Mouse (Mus musculus): ENCODE data around the gene Agrp. TPM values are rescaled to one million over a fixed set of nuclear protein-coding genes. Genes with fewer than 3 reads are reported as not detected.
"Not testable (repeated sequence)": the region's sequence is repeated elsewhere in the genome, so short reads cannot be mapped to it uniquely, and the experiment has no call there.

The Agrp gene
- polyA plus RNA-seq, 1 experiment: 1.7 TPM

DNA sequence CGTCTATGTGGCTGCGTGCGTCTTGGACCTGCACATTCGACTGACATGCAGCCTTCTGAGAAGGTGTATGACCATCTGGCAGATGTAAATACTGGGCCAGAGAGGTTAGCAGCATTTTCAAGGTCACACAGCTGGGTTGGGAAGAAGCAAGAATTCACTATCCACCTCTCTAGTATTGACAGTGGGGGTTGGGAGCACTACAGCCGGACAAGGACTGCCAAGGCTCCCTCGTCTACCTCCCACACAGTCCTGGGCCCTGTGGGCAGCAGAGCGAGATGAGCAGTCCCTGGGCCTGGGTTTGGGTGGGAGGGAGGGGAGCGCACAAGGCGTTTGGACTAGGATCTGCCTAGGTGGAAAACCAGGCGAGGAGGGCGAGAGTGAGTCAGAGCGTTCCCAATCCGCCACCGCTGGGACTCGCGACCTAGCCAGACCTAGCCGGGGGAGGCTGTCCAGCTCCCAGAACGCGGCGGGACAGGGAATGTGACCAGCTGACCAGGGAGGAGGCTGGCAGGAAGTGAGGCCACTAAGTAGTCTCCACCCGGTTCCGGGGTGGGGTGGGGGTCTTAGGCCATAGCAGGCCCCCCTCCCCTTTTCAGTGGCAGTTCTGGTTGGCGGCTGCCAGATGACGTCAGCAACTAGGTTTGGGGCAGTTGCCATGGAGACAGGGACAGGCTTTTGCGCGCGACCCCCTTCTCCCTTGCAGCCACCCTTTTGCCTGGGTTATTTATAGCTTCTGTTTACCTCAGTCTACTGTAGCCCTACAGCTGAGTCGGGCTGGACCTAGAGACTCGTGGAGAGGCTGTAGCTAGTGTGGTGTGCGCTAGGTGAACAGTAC is 30.8 kb downstream of the Agrp start:
- DNase-seq: peak; percentile 83
- Histone ChIP-seq H3K4me3 (replicated peaks; ENCODE audit: extremely low read depth, low read depth, low read length) (peak overlapping the region; percentile 85), H3K4me1 (ENCODE audit: control insufficient read depth, insufficient read depth, low read length) (peaks cover 12% of the 10 kb centered on the region)
- TF ChIP-seq POLR2A (IDR thresholded peaks at IDR 0.05; ENCODE audit: borderline replicate concordance, extremely low read depth, low read depth, low read length) (peak; percentile 99), CTCF (IDR thresholded peaks at IDR 0.05; ENCODE audit: insufficient read depth, low read length) (no peak)
- 1% methylated on average over 30 of the region's 30 CpGs for WGBS

DNA sequence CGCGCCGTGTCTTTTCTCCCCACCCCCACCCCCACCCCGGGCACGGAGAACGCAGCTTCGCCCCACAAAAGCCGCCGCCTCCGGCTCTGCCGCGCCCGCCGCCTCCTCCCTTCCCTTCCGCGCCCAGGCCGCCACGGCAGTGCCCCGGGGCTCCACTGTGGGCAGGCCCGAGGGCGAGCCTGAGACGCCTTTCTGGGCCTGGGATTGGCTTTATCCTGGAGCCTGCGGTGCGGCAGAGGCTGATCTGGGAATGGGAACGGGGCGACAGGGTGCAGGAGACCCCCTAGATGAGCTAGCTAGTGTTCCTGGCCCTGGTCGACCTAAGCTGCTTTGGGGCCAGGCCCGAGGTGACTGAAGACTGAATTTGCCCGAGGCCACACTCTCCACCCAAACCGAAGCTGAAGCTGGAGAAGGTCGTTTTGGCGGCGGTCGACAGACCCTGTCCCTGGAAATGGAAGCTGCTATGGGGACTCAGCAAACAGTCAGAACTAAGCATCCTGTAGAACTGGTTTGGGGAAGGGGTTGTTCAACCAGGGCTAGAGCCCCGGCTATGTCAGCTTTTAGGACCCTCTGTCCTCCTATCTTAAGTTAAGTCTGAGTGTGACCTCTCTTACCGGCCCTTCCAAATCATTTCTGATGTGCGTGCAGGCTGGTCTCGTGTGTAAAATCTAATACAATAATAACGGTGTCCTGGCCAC is 31.6 kb downstream of the Agrp start:
- Histone ChIP-seq H3K4me3 (replicated peaks; ENCODE audit: extremely low read depth, low read depth, low read length) (peak overlapping the region; percentile 85), H3K4me1 (ENCODE audit: control insufficient read depth, insufficient read depth, low read length) (peaks cover 12% of the 10 kb centered on the region)
- peak; percentile 61 for DNase-seq
- under 1% methylated on average over 32 of the region's 39 CpGs for WGBS
- TF ChIP-seq POLR2A (IDR thresholded peaks at IDR 0.05; ENCODE audit: borderline replicate concordance, extremely low read depth, low read depth, low read length): no peak
- TF ChIP-seq CTCF (IDR thresholded peaks at IDR 0.05; ENCODE audit: insufficient read depth, low read length): no peak

DNA sequence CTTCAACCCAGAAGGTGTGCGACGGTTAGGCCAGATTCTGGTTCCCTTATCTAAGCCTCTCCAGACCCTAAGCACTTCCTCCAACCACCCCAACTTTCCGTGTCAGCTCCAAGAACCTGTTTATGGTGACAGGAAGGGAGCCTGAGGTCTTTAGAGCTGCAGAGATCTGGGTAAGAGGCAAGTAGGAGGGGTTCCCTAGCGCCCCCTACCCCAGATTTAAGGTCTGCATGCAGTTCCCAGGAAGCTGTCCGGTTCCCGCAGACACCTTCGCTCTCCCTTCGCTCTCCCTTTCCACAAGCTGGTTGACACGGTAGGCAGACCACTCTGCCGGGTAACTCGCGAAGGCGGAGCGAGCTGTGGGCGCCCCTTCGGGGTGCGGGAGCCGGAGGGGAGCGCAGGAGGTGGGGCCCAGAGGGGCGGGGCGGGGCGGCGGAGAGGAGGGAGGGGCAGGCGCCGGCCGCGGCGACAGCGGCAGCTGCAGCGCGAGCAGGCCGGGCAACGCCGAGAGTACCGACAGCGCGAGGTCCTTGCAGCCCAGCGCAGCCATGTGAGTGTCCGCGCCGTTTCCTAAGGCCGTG is 32.3 kb downstream of the Agrp start, which contains the start of gene Ripor1:
TSS of gene Ripor1 (plus strand) at position 452 of the 578 bp plus-strand sequence.
- H3K4me3 ChIP-seq (replicated peaks; ENCODE audit: extremely low read depth, low read depth, low read length): peak within 1 kb of the TSS; percentile 85
- peaks cover 12% of the 10 kb centered on the region for H3K4me1 ChIP-seq (ENCODE audit: control insufficient read depth, insufficient read depth, low read length)
- peak; percentile 81 for DNase-seq
- TF ChIP-seq POLR2A (IDR thresholded peaks at IDR 0.05; ENCODE audit: borderline replicate concordance, extremely low read depth, low read depth, low read length): peak; percentile 65; the same call in 1 of the 2 replicates
- peak; percentile 50 for TF ChIP-seq CTCF (IDR thresholded peaks at IDR 0.05; ENCODE audit: insufficient read depth, low read length)
- WGBS: 1% methylated on average over 24 of the region's 42 CpGs

DNA sequence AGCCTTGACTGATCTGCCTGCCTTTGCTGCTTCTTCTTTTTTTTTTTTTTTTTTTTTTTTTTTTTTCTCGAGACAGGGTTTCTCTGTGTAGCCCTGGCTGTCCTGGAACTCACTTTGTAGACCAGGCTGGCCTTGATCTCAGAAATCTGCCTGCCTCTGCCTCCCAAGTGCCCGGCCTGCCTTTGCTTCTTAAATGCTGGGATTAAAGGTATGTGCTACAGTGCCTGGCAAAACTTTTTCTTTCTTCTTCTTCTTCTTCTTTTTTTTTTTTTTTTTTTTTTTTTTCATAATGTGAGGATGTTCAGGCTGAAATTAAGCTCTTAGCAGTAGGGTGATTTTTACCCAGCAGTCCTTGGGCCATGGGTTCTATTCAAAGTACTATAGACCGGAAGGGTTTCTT is 34.7 kb downstream of the Agrp start:
- not testable (repeated sequence) for DNase-seq; H3K4me3 ChIP-seq (replicated peaks; ENCODE audit: extremely low read depth, low read depth, low read length); H3K4me1 ChIP-seq (ENCODE audit: control insufficient read depth, insufficient read depth, low read length)
- WGBS: 81% methylated on average over 3 of the region's 3 CpGs

DNA sequence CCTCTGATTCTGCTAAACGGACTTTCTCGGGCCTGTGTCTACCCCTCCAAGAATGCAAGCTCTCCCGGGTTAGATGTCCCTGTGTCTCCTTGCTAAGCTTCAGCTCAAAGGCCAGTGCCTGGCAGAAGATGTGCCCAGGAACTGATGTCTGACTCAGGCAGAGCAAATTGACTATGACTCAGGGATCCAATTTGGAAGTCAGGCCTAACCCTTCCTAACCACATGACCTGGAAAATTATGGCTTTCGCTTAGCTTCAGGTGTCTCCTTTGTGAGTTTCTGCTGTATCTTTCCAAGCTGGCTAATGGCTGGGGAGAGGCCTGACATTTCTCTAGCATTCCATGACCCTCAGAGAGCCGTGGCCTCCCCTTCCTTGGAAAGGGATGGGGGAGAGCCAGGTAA is 35.9 kb downstream of the Agrp start:
- DNase-seq: no peak
- TF ChIP-seq POLR2A (IDR thresholded peaks at IDR 0.05; ENCODE audit: borderline replicate concordance, extremely low read depth, low read depth, low read length) (no peak), CTCF (IDR thresholded peaks at IDR 0.05; ENCODE audit: insufficient read depth, low read length) (no peak)
- WGBS: 75% methylated on average over 5 of the region's 5 CpGs
- peaks cover 6% of the 10 kb centered on the region; the same call in 1 of the 2 replicates for H3K4me1 ChIP-seq (ENCODE audit: control insufficient read depth, insufficient read depth, low read length)
- H3K4me3 ChIP-seq (replicated peaks; ENCODE audit: extremely low read depth, low read depth, low read length): no peak overlapping the region

DNA sequence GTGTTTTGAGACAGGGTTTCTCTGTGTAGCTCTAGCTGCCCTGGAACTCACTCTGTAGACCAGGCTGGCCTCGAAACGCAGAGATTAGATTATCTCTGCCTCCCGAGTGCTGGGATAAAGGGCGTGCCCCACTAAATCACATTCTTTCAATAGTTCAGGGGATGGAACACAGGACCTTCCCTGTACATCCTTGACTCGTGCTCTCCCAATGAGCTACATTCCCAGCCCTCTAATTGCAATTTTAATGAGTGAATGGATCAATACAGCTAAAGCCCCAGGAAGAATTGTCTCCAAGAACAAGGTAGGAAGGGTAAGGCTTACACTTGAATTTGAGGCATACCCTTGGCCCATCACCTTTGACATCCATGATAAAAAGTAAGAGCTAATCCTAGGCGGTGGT is 38.4 kb downstream of the Agrp start:
- DNase-seq: no peak
- WGBS: 75% methylated on average over 6 of the region's 6 CpGs
- H3K4me3 ChIP-seq (replicated peaks; ENCODE audit: extremely low read depth, low read depth, low read length): no peak overlapping the region
- TF ChIP-seq CTCF (IDR thresholded peaks at IDR 0.05; ENCODE audit: insufficient read depth, low read length): no peak
- TF ChIP-seq POLR2A (IDR thresholded peaks at IDR 0.05; ENCODE audit: borderline replicate concordance, extremely low read depth, low read depth, low read length): no peak
- peaks cover 9% of the 10 kb centered on the region for H3K4me1 ChIP-seq (ENCODE audit: control insufficient read depth, insufficient read depth, low read length)

DNA sequence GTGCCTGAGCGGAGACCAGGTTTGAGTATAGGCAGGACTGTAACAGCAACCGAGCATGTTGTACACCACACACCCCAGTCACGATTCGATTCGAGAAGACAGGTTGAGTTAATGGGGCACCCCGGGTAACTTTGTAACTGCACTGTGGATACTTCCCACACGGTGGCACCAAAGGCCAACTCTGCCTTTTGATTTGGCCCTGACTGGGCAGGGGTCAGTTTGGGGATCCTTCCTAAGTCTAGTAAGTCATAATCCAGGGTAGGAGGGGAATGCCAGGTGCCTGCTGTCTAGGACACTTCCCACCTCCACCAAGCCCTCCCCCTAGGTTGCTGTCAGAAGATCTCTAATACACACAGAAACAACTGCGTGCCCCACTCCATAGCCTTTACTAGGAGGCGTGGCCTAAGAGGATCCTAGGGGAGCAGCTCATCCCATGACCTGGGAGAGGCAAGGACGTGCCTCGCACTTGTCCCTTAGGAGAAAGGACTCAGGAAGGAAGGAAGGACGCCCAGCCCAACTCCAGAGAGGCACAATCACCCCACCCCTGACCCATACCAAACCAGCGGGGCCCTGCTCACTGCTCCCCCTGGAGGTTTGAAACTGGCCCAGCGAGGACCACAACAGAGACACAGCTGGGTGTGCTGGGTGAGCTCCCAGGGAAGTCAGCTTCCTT is 40.7 kb downstream of the Agrp start:
- DNase-seq: peak; percentile 86
- Histone ChIP-seq H3K4me3 (replicated peaks; ENCODE audit: extremely low read depth, low read depth, low read length) (peak overlapping the region; percentile 52), H3K4me1 (ENCODE audit: control insufficient read depth, insufficient read depth, low read length) (peaks cover 9% of the 10 kb centered on the region)
- WGBS: 4% methylated on average over 14 of the region's 14 CpGs
- peak; percentile 61; the same call in 1 of the 2 replicates for TF ChIP-seq POLR2A (IDR thresholded peaks at IDR 0.05; ENCODE audit: borderline replicate concordance, extremely low read depth, low read depth, low read length)
- peak; percentile 85 for TF ChIP-seq CTCF (IDR thresholded peaks at IDR 0.05; ENCODE audit: insufficient read depth, low read length)

DNA sequence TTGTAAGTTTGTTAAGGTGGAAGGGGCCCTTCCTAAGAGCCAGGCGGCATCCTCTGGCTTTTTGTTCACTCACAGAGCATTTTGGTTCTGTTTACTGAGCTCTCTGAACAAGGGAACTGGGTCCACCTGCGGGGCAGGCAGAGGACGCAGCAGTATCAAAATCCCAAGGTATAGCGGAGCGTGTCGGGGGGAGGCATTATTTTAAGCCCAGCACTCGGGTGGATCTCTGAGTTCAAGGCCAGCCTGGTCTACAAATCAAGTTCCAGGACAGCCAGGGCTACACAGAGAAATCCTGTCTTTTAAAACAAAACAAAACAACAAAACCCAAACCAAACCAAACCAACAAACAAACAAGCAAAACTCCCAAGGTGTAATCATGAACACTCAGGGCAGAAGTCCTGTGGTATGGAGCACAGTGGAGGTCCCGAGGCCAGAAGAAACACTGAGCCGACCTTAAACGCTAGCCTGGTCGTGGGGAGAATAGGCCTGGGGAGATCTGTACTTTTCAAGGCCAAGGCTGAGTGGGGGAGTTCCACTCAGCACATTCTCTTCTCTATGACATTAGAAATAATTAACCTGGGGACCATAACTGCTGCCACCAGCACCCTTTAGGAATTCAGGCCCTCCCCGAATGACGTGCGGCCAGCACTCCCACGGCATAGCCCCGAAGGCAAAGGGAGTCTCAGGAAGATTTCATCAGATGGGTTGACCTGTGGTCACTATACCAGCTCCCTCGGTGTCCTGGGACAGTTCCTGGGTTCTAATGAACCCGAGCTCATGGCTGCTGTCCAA is 42.5 kb downstream of the Agrp start:
- H3K4me3 ChIP-seq (replicated peaks; ENCODE audit: extremely low read depth, low read depth, low read length): no peak overlapping the region
- TF ChIP-seq POLR2A (IDR thresholded peaks at IDR 0.05; ENCODE audit: borderline replicate concordance, extremely low read depth, low read depth, low read length) (no peak), CTCF (IDR thresholded peaks at IDR 0.05; ENCODE audit: insufficient read depth, low read length) (no peak)
- DNase-seq: no peak
- H3K4me1 ChIP-seq (ENCODE audit: control insufficient read depth, insufficient read depth, low read length): peaks cover 9% of the 10 kb centered on the region
- 72% methylated on average over 18 of the region's 18 CpGs for WGBS

Data from lung, adult 2 months (tissue).